15 mouse cellular contexts compared by ENCODE assay signal in genomic region chr10:4481695-4482094, GRCm38 (mm10). TPM values are rescaled to one million over a fixed set of nuclear protein-coding genes. Genes with fewer than 3 reads are reported as not detected.
DNase-seq lines count a peak whose midpoint lies in the region; ATAC-seq and TF ChIP-seq lines count a peak whose summit lies in the region.
"Had no signal": no experiment of that assay in that cellular context is flagged by ENCODE, and none has a peak within 500 bp of the region (broad histone marks: within the 10 kb centered on the region; RNA-seq: fewer than 3 reads in every experiment).

No protein-coding gene starts in this region.

- H3K9me3 ChIP-seq in heart, embryonic 10.5 days: no peaks in the 10 kb centered on the region
- no peaks in the 10 kb centered on the region for H3K9me3 ChIP-seq in heart, embryonic 16.5 days (replicated peaks; ENCODE audit: control insufficient read depth, low read length)
- no peaks in the 10 kb centered on the region for H3K9me3 ChIP-seq in hindbrain, embryonic 16.5 days (ENCODE audit: control insufficient read depth, low read length)
- no peaks in the 10 kb centered on the region for H3K9me3 ChIP-seq in midbrain, embryonic 16.5 days (replicated peaks; ENCODE audit: control insufficient read depth, low read length, poor library complexity, severe bottlenecking)
- H3K9me3 ChIP-seq: liver, embryonic 15.5 days had no signal

- H3K9ac ChIP-seq in heart, adult 2 months (ENCODE audit: low read depth, low read length): no peak overlapping the region
- no peak overlapping the region for H3K9ac ChIP-seq in heart, embryonic 16.5 days (ENCODE audit: low read length)
- H3K9ac ChIP-seq in hindbrain, embryonic 16.5 days (ENCODE audit: low read depth, low read length): no peak overlapping the region
- no peak overlapping the region for H3K9ac ChIP-seq in midbrain, embryonic 16.5 days (ENCODE audit: low read depth, low read length)
- H3K9ac ChIP-seq: liver, embryonic 15.5 days had no signal

- no peaks in the 10 kb centered on the region for H3K79me2 ChIP-seq in heart, adult 2 months (replicated peaks; ENCODE audit: control insufficient read depth, insufficient read depth, low read length)

- H3K4me1 ChIP-seq in heart, adult 2 months (ENCODE audit: control insufficient read depth, insufficient read depth, low read length): no peaks in the 10 kb centered on the region; the same call in 1 of the 2 replicates
- peaks cover 5% of the 10 kb centered on the region for H3K4me1 ChIP-seq in heart, embryonic 10.5 days
- no peaks in the 10 kb centered on the region for H3K4me1 ChIP-seq in heart, embryonic 16.5 days (ENCODE audit: control insufficient read depth, insufficient read depth, low read length)
- no peaks in the 10 kb centered on the region for H3K4me1 ChIP-seq in hindbrain, embryonic 16.5 days (ENCODE audit: control insufficient read depth, insufficient read depth, low read depth, low read length)
- H3K4me1 ChIP-seq in midbrain, embryonic 16.5 days (ENCODE audit: control insufficient read depth, insufficient read depth, low read length): no peaks in the 10 kb centered on the region

- no peak overlapping the region for H3K27ac ChIP-seq in heart, adult 2 months
- H3K27ac ChIP-seq in heart, embryonic 10.5 days: no peak overlapping the region
- H3K27ac ChIP-seq in heart, embryonic 16.5 days (ENCODE audit: low read length): no peak overlapping the region
- H3K27ac ChIP-seq in hindbrain, embryonic 16.5 days (ENCODE audit: low read depth, low read length): no peak overlapping the region
- no peak overlapping the region for H3K27ac ChIP-seq in midbrain, embryonic 16.5 days (ENCODE audit: low read length)
- H3K27ac ChIP-seq: left cerebral cortex, adult 2 months; liver, embryonic 15.5 days had no signal

- no peaks in the 10 kb centered on the region for H3K36me3 ChIP-seq in heart, adult 2 months (ENCODE audit: control insufficient read depth, insufficient read depth, low read length)
- no peaks in the 10 kb centered on the region for H3K36me3 ChIP-seq in heart, embryonic 10.5 days
- H3K36me3 ChIP-seq in heart, embryonic 16.5 days (ENCODE audit: control insufficient read depth, insufficient read depth): no peaks in the 10 kb centered on the region
- H3K36me3 ChIP-seq in hindbrain, embryonic 16.5 days (ENCODE audit: control insufficient read depth, insufficient read depth, low read length): no peaks in the 10 kb centered on the region
- H3K36me3 ChIP-seq in midbrain, embryonic 16.5 days (ENCODE audit: control insufficient read depth, insufficient read depth, low read length): no peaks in the 10 kb centered on the region
- H3K36me3 ChIP-seq: liver, embryonic 15.5 days had no signal

- 0 out of 2 replicates have a peak, but pooled peaks have one; percentile 18 for ATAC-seq in heart, embryonic 16.5 days (replicated peaks; ENCODE audit: extremely low read depth, insufficient read depth, low FRiP score)
- no peak for ATAC-seq in hindbrain, embryonic 16.5 days
- ATAC-seq in midbrain, embryonic 16.5 days: no peak
- ATAC-seq: inflammation-experienced regulatory T-cells, adult 6 months had no signal

- no peak overlapping the region for H3K4me3 ChIP-seq in heart, adult 2 months
- H3K4me3 ChIP-seq in heart, embryonic 10.5 days: no peak overlapping the region
- no peak overlapping the region for H3K4me3 ChIP-seq in heart, embryonic 16.5 days (ENCODE audit: low read length)
- H3K4me3 ChIP-seq in hindbrain, embryonic 16.5 days (ENCODE audit: low read length): no peak overlapping the region
- no peak overlapping the region for H3K4me3 ChIP-seq in midbrain, embryonic 16.5 days (ENCODE audit: low read depth, low read length)
- H3K4me3 ChIP-seq: left cerebral cortex, adult 2 months; liver, embryonic 15.5 days; megakaryocyte, embryonic 14.5 days had no signal

- no peak overlapping the region for H3K4me2 ChIP-seq in heart, embryonic 16.5 days (ENCODE audit: low read depth, low read length)
- no peak overlapping the region for H3K4me2 ChIP-seq in hindbrain, embryonic 16.5 days (ENCODE audit: low read length)
- no peak overlapping the region for H3K4me2 ChIP-seq in midbrain, embryonic 16.5 days (ENCODE audit: low read length)
- H3K4me2 ChIP-seq: liver, embryonic 15.5 days had no signal

- WGBS in heart, adult 2 months: 64% methylated on average over 8 of the region's 8 CpGs
- WGBS in heart, embryonic 10.5 days: 78% methylated on average over 8 of the region's 8 CpGs
- WGBS in heart, embryonic 16.5 days: 79% methylated on average over 8 of the region's 8 CpGs
- 86% methylated on average over 8 of the region's 8 CpGs for WGBS in hindbrain, embryonic 16.5 days
- 89% methylated on average over 8 of the region's 8 CpGs for WGBS in midbrain, embryonic 16.5 days

- peak; percentile 46 to 48 for DNase-seq in heart, adult 2 months
- DNase-seq in heart, embryonic 10.5 days (ENCODE audit: low spot score): no peak
- DNase-seq in adrenal gland, postnatal 10 days: peak; percentile 70
- DNase-seq in testis, postnatal 10 days (ENCODE audit: low spot score): peak; percentile 46
- no peak for DNase-seq in kidney, postnatal 36 days
- DNase-seq: right cerebral cortex, postnatal 25 days; thymus, adult 18-20 months had no signal

- no peaks in the 10 kb centered on the region for H3K27me3 ChIP-seq in heart, adult 2 months (ENCODE audit: control insufficient read depth, insufficient read depth, low read length)
- no peaks in the 10 kb centered on the region for H3K27me3 ChIP-seq in heart, embryonic 10.5 days (ENCODE audit: insufficient read depth, poor library complexity, severe bottlenecking)
- H3K27me3 ChIP-seq in heart, embryonic 16.5 days (ENCODE audit: control insufficient read depth, insufficient read depth, low read length): no peaks in the 10 kb centered on the region
- no peaks in the 10 kb centered on the region for H3K27me3 ChIP-seq in hindbrain, embryonic 16.5 days (replicated peaks; ENCODE audit: control insufficient read depth, insufficient read depth, low read length)
- no peaks in the 10 kb centered on the region for H3K27me3 ChIP-seq in midbrain, embryonic 16.5 days (ENCODE audit: control insufficient read depth, insufficient read depth, low read depth, low read length)
- H3K27me3 ChIP-seq: liver, embryonic 15.5 days had no signal

- TF ChIP-seq EP300 in heart, adult 2 months (IDR thresholded peaks at IDR 0.05; ENCODE audit: insufficient read depth, low read depth, low read length): no peak

- no peak for TF ChIP-seq POLR2A in heart, adult 2 months (IDR thresholded peaks at IDR 0.05; ENCODE audit: insufficient read depth, low read depth, low read length)

- no peak for TF ChIP-seq CTCF in heart, adult 2 months (IDR thresholded peaks at IDR 0.05)

- intact Hi-C loops in heart, adult 2 months (cut with DNase I): no loop called here

RNA-seq across cellular contexts. Expression of gene Ccdc170, which starts 0.6 kb away (rescaled TPM):
- total RNA-seq in heart, adult 2 months (2021): under 1 TPM; 0.21 to 0.25 TPM
- 0.08 and 0.26 TPM in 2 replicates for polyA plus RNA-seq in heart, adult 2 months (2012; rRNA removed)
- 0.10 TPM in 1 of 2 replicates, not detected in the other for polyA plus RNA-seq in heart, embryonic 10.5 days (2016; fragmentation: Nextera tagmentation; extraction: Ambion mirVana)
- under 1 TPM; 0.57 to 0.82 TPM for total RNA-seq in adrenal gland, postnatal 10 days (2021)
- 0.18 and 0.19 TPM in 2 replicates for polyA plus RNA-seq in heart, embryonic 16.5 days (2015; fragmentation: Nextera tagmentation; extraction: Ambion mirVana)
- 0.47 and 0.54 TPM in 2 replicates for polyA plus RNA-seq in hindbrain, embryonic 16.5 days (2015; fragmentation: Nextera tagmentation; extraction: Ambion mirVana)
- polyA plus RNA-seq in midbrain, embryonic 16.5 days (2015; fragmentation: Nextera tagmentation; extraction: Ambion mirVana): 0.40 and 0.54 TPM in 2 replicates
- polyA plus RNA-seq: inflammation-experienced regulatory T-cells, adult 6 months; liver, embryonic 15.5 days; neural tube, embryonic 11.5 days had no signal

RNA-seq across cellular contexts. Expression of gene Armt1, which starts 49.4 kb away (rescaled TPM):
- total RNA-seq in heart, adult 2 months (2021): 1 to 10 TPM; 9.3 to 9.4 TPM
- polyA plus RNA-seq in heart, adult 2 months (2012; rRNA removed): 6.2 and 7.7 TPM in 2 replicates
- polyA plus RNA-seq in heart, embryonic 10.5 days (2016; fragmentation: Nextera tagmentation; extraction: Ambion mirVana): 20.4 and 22.4 TPM in 2 replicates
- total RNA-seq in adrenal gland, postnatal 10 days (2021): 10 to 100 TPM; 13.2 to 19.1 TPM
- polyA plus RNA-seq in heart, embryonic 16.5 days (2015; fragmentation: Nextera tagmentation; extraction: Ambion mirVana): 16.2 and 18.0 TPM in 2 replicates
- 10.6 and 10.9 TPM in 2 replicates for polyA plus RNA-seq in hindbrain, embryonic 16.5 days (2015; fragmentation: Nextera tagmentation; extraction: Ambion mirVana)
- 9.3 and 10.8 TPM in 2 replicates for polyA plus RNA-seq in midbrain, embryonic 16.5 days (2015; fragmentation: Nextera tagmentation; extraction: Ambion mirVana)

RNA-seq across cellular contexts. Expression of gene Rmnd1, which starts 49.5 kb away (rescaled TPM):
- total RNA-seq in heart, adult 2 months (2021): 10 to 100 TPM; 62.0 to 67.4 TPM
- 51.1 and 161 TPM in 2 replicates for polyA plus RNA-seq in heart, adult 2 months (2012; rRNA removed)
- 74.9 and 90.0 TPM in 2 replicates for polyA plus RNA-seq in heart, embryonic 10.5 days (2016; fragmentation: Nextera tagmentation; extraction: Ambion mirVana)
- total RNA-seq in adrenal gland, postnatal 10 days (2021): 10 to 100 TPM; 44.0 to 76.6 TPM
- polyA plus RNA-seq in heart, embryonic 16.5 days (2015; fragmentation: Nextera tagmentation; extraction: Ambion mirVana): 119 and 122 TPM in 2 replicates
- 41.9 and 49.2 TPM in 2 replicates for polyA plus RNA-seq in hindbrain, embryonic 16.5 days (2015; fragmentation: Nextera tagmentation; extraction: Ambion mirVana)
- 54.6 and 55.1 TPM in 2 replicates for polyA plus RNA-seq in midbrain, embryonic 16.5 days (2015; fragmentation: Nextera tagmentation; extraction: Ambion mirVana)

Comparison
In these comparisons a context has a peak if more than half of its experiments do, and no peak if none do; other contexts are left out.
1. DNase-seq: peak in heart, adult 2 months (2 of 2), adrenal gland, postnatal 10 days (single experiment) and testis, postnatal 10 days (single experiment); none in heart, embryonic 10.5 days (single experiment) and kidney, postnatal 36 days (0 of 2).